9 mouse cellular contexts compared by ENCODE assay signal in the genomic region with DNA sequence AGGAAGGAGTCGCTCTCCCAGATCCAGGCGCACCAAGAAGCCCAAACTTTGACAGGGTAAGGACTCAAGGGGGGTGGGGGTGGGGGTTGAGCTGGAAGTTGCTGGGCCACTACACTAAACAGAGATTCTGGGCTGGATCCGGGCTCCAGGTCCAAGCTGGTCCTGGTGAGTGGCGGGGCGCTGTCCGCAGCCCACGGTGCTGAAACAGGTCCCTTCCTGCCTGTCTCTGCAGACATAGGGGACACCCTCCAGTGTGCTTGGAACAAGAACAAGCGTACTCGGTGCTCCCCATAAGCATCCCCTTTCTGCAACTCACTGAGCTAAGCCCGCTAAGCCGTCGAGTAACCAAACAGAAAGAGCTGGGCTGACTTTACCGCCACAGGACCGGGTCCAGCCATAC. TPM values are rescaled to one million over a fixed set of nuclear protein-coding genes. Genes with fewer than 3 reads are reported as not detected.
A peak's percentile ranks its signal among the peaks of the same experiment; 100 is the strongest.
DNase-seq lines count a peak whose midpoint lies in the region; ATAC-seq and TF ChIP-seq lines count a peak whose summit lies in the region.
"Had no signal": no experiment of that assay in that cellular context is flagged by ENCODE, and none has a peak within 500 bp of the region (broad histone marks: within the 10 kb centered on the region; RNA-seq: fewer than 3 reads in every experiment).

No protein-coding gene starts in this region.

- H3K4me3 ChIP-seq in hindbrain, embryonic 10.5 days, result no peak overlapping the region
- H3K4me3 ChIP-seq in hindbrain, embryonic 16.5 days (ENCODE audit: low read length), result no peak overlapping the region
- no peak overlapping the region for H3K4me3 ChIP-seq in MEL (ENCODE audit: control insufficient read depth in 1 of 2, insufficient read depth in 1 of 2, low read depth in 2 of 2, low read length in 2 of 2)
- H3K4me3 ChIP-seq in embryonic facial prominence, embryonic 14.5 days (ENCODE audit: low read depth, low read length), result no peak overlapping the region
- H3K4me3 ChIP-seq in kidney, embryonic 14.5 days (ENCODE audit: low read length), result no peak overlapping the region

- H3K27ac ChIP-seq in hindbrain, embryonic 10.5 days, result no peak overlapping the region
- H3K27ac ChIP-seq in hindbrain, embryonic 16.5 days (ENCODE audit: low read depth, low read length), result no peak overlapping the region
- H3K27ac ChIP-seq in MEL (ENCODE audit: control insufficient read depth, low read depth, low read length), result no peak overlapping the region
- H3K27ac ChIP-seq in embryonic facial prominence, embryonic 14.5 days (replicated peaks; ENCODE audit: low read depth, low read length), result no peak overlapping the region
- H3K27ac ChIP-seq in kidney, embryonic 14.5 days (ENCODE audit: low read depth, low read length), result no peak overlapping the region

- DNase-seq in hindbrain, embryonic 10.5 days (ENCODE audit: low spot score), result peak; percentile 65
- DNase-seq in MEL (ENCODE audit: low read depth, low spot score), result peak; percentile 41
- DNase-seq in embryonic facial prominence, embryonic 14.5 days (ENCODE audit: low spot score), result peak; percentile 69
- peak; percentile 23 to 32 for DNase-seq in thymus, postnatal 36 days
- DNase-seq in natural killer cell, adult 2 months (ENCODE audit: low spot score in 2 of 2), result no peak

- H3K4me2 ChIP-seq in hindbrain, embryonic 16.5 days (ENCODE audit: low read length), result no peak overlapping the region
- no peak overlapping the region for H3K4me2 ChIP-seq in embryonic facial prominence, embryonic 14.5 days (ENCODE audit: low read depth, low read length)
- no peak overlapping the region for H3K4me2 ChIP-seq in kidney, embryonic 14.5 days (replicated peaks; ENCODE audit: low read depth, low read length)

- no peaks in the 10 kb centered on the region for H3K36me3 ChIP-seq in hindbrain, embryonic 10.5 days
- H3K36me3 ChIP-seq in hindbrain, embryonic 16.5 days (ENCODE audit: control insufficient read depth, insufficient read depth, low read length), result no peaks in the 10 kb centered on the region
- H3K36me3 ChIP-seq in MEL (ENCODE audit: control insufficient read depth in 1 of 2, insufficient read depth in 2 of 2, low read length in 2 of 2), result no peaks in the 10 kb centered on the region
- no peaks in the 10 kb centered on the region for H3K36me3 ChIP-seq in embryonic facial prominence, embryonic 14.5 days (ENCODE audit: control insufficient read depth, insufficient read depth, low read length)
- no peaks in the 10 kb centered on the region for H3K36me3 ChIP-seq in kidney, embryonic 14.5 days (ENCODE audit: control insufficient read depth, insufficient read depth, low read length)

- H3K27me3 ChIP-seq in hindbrain, embryonic 10.5 days (ENCODE audit: insufficient read depth, poor library complexity, severe bottlenecking), result no peaks in the 10 kb centered on the region
- no peaks in the 10 kb centered on the region for H3K27me3 ChIP-seq in hindbrain, embryonic 16.5 days (replicated peaks; ENCODE audit: control insufficient read depth, insufficient read depth, low read length)
- no peaks in the 10 kb centered on the region for H3K27me3 ChIP-seq in MEL (ENCODE audit: control insufficient read depth in 1 of 2, insufficient read depth in 2 of 2, low read length in 2 of 2)
- H3K27me3 ChIP-seq in embryonic facial prominence, embryonic 14.5 days (replicated peaks; ENCODE audit: control insufficient read depth, insufficient read depth, low read length), result no peaks in the 10 kb centered on the region; the same call in 1 of the 2 replicates
- H3K27me3 ChIP-seq in kidney, embryonic 14.5 days (ENCODE audit: control insufficient read depth, insufficient read depth, low read length), result no peaks in the 10 kb centered on the region

- ATAC-seq in hindbrain, embryonic 16.5 days, result no peak
- no peak for ATAC-seq in embryonic facial prominence, embryonic 14.5 days (ENCODE audit: low read depth)
- 0 out of 2 replicates have a peak, but pooled peaks have one; percentile 39 for ATAC-seq in kidney, embryonic 14.5 days (ENCODE audit: low FRiP score, low TSS enrichment)
- 0 out of 2 replicates have a peak, but pooled peaks have one; percentile 27 for ATAC-seq in megakaryocyte, adult 5-6 weeks (ENCODE audit: poor library complexity, severe bottlenecking)

- no peak for TF ChIP-seq EP300 in MEL (IDR thresholded peaks at IDR 0.05; ENCODE audit: low read depth in 1 of 2, low read length in 2 of 2)

- no peaks in the 10 kb centered on the region for H3K79me2 ChIP-seq in MEL (ENCODE audit: control insufficient read depth, insufficient read depth, low read length, poor library complexity)

- peaks cover 22% of the 10 kb centered on the region for H3K4me1 ChIP-seq in hindbrain, embryonic 10.5 days (replicated peaks)
- H3K4me1 ChIP-seq in hindbrain, embryonic 16.5 days (ENCODE audit: control insufficient read depth, insufficient read depth, low read depth, low read length), result peaks cover 16% of the 10 kb centered on the region
- H3K4me1 ChIP-seq in MEL (ENCODE audit: control insufficient read depth in 1 of 2, insufficient read depth in 2 of 2, low read length in 2 of 2), result no peaks in the 10 kb centered on the region
- H3K4me1 ChIP-seq in embryonic facial prominence, embryonic 14.5 days (ENCODE audit: control insufficient read depth, insufficient read depth, low read length), result no peaks in the 10 kb centered on the region
- no peaks in the 10 kb centered on the region for H3K4me1 ChIP-seq in kidney, embryonic 14.5 days (ENCODE audit: control insufficient read depth, insufficient read depth, low read length)

- no peak for TF ChIP-seq CTCF in MEL (IDR thresholded peaks at IDR 0.05 in 2 of 3, conservative IDR thresholded peaks at IDR 0.05 in 1 of 3; ENCODE audit: control insufficient read depth in 1 of 3, insufficient read depth in 1 of 3, low read depth in 2 of 3, low read length in 3 of 3, poor library complexity in 1 of 3, severe bottlenecking in 1 of 3)

- no peak overlapping the region for H3K9ac ChIP-seq in hindbrain, embryonic 16.5 days (ENCODE audit: low read depth, low read length)
- H3K9ac ChIP-seq in MEL (ENCODE audit: control insufficient read depth, low read depth, low read length, poor library complexity, severe bottlenecking), result no peak overlapping the region
- no peak overlapping the region for H3K9ac ChIP-seq in embryonic facial prominence, embryonic 14.5 days (ENCODE audit: low read depth, low read length)
- no peak overlapping the region for H3K9ac ChIP-seq in kidney, embryonic 14.5 days (ENCODE audit: low read depth, low read length)

- no peaks in the 10 kb centered on the region for H3K9me3 ChIP-seq in hindbrain, embryonic 10.5 days
- H3K9me3 ChIP-seq in hindbrain, embryonic 16.5 days (ENCODE audit: control insufficient read depth, low read length), result no peaks in the 10 kb centered on the region
- H3K9me3 ChIP-seq in MEL (replicated peaks; ENCODE audit: insufficient read depth, low read length), result no peaks in the 10 kb centered on the region
- no peaks in the 10 kb centered on the region for H3K9me3 ChIP-seq in embryonic facial prominence, embryonic 14.5 days (ENCODE audit: control insufficient read depth, low read length)
- H3K9me3 ChIP-seq in kidney, embryonic 14.5 days (ENCODE audit: control insufficient read depth, low read length), result no peaks in the 10 kb centered on the region

- no peak for TF ChIP-seq RAD21 in MEL (IDR thresholded peaks at IDR 0.05; ENCODE audit: low read depth, low read length)

- no peak for TF ChIP-seq POLR2A in MEL (IDR thresholded peaks at IDR 0.05; ENCODE audit: control insufficient read depth in 1 of 2, insufficient read depth in 1 of 2, low read depth in 1 of 2, low read length in 2 of 2, poor library complexity in 1 of 2)

- 7% methylated on average over 14 of the region's 14 CpGs for whole genome bisulfite sequencing in hindbrain, embryonic 10.5 days
- WGBS in hindbrain, embryonic 16.5 days, result 12% methylated on average over 14 of the region's 14 CpGs
- 3% methylated on average over 10 of the region's 14 CpGs for WGBS in embryonic facial prominence, embryonic 14.5 days
- WGBS in kidney, embryonic 14.5 days, result 6% methylated on average over 14 of the region's 14 CpGs

TF ChIP-seq in MEL, 35 proteins besides CTCF, POLR2A, EP300 and RAD21:
- TF ChIP-seq JUND (IDR thresholded peaks at IDR 0.05; ENCODE audit: low read depth, low read length) (no peak), ZKSCAN1 (IDR thresholded peaks at IDR 0.05; ENCODE audit: low read depth, low read length) (no peak)
TF ChIP-seq in MEL: peak in this region for 0.

RNA-seq across cellular contexts. Expression of gene Cnga3, which starts 4.2 kb away (rescaled TPM):
- polyA plus RNA-seq in hindbrain, embryonic 10.5 days (2016; fragmentation: Nextera tagmentation; extraction: Ambion mirVana), result 0.05 TPM in 1 of 2 replicates, not detected in the other
- polyA plus RNA-seq in hindbrain, embryonic 16.5 days (2015; fragmentation: Nextera tagmentation; extraction: Ambion mirVana), result 0.12 and 0.20 TPM in 2 replicates
- 0.04 TPM in 1 of 2 replicates, not detected in the other for total RNA-seq in MEL (2012; rRNA removed)
- not detected for polyA plus RNA-seq in MEL (2012; ENCODE audit: insufficient read depth in 1 of 2, insufficient read length in 2 of 2, low read depth in 1 of 2, low replicate concordance in 2 of 2, missing spikeins in 1 of 2)
- polyA plus RNA-seq in embryonic facial prominence, embryonic 14.5 days (2014; fragmentation: Nextera tagmentation; extraction: Ambion mirVana), result 0.21 and 0.22 TPM in 2 replicates
- not detected in 2 replicates for polyA plus RNA-seq in kidney, embryonic 14.5 days (2014; fragmentation: Nextera tagmentation; extraction: Ambion mirVana)
- not detected in 2 replicates for total RNA-seq in megakaryocyte, adult 5-6 weeks (2015)
- total RNA-seq in megakaryocyte, adult 5-6 weeks (2017), result 0.24 TPM in 1 of 2 replicates, not detected in the other
- polyA plus RNA-seq: heart, embryonic 14.5 days had no signal

Comparison
In these comparisons a context has a peak if more than half of its experiments do, and no peak if none do; other contexts are left out.
1. DNase-seq: peak in hindbrain, embryonic 10.5 days (single experiment), MEL (single experiment), embryonic facial prominence, embryonic 14.5 days (single experiment) and thymus, postnatal 36 days (2 of 2); none in natural killer cell, adult 2 months (0 of 2).
2. ATAC-seq: peak in kidney, embryonic 14.5 days (single experiment) and megakaryocyte, adult 5-6 weeks (single experiment); none in hindbrain, embryonic 16.5 days (single experiment) and embryonic facial prominence, embryonic 14.5 days (single experiment).